Mouse (Mus musculus): ENCODE results near the gene Sp3. TPM values are rescaled to one million over a fixed set of nuclear protein-coding genes. Genes with fewer than 3 reads are reported as not detected.
A peak's percentile ranks its signal among the peaks of the same experiment; 100 is the strongest.

The Sp3 gene
- total RNA-seq (2012; rRNA removed): 52.8 and 60.6 TPM in 2 replicates

GRCm38 (mm10) chr2:72980337-72981074 is at the start of gene Sp3:
Gene Sp3 (minus strand): TSS chr2:72980446.
- DNase-seq (ENCODE audit: low read depth, low spot score): peak; percentile 94
- in situ Hi-C loops (cut with MboI; ENCODE audit: low sequenced_read_pairs in 2 of 2, unreplicated experiment in 2 of 2): no loop called here
- H3K9ac ChIP-seq (ENCODE audit: insufficient read depth, low read depth, low read length, poor library complexity, severe bottlenecking): peak within 1 kb of the TSS; percentile 100
- H3K36me3 ChIP-seq (ENCODE audit: control insufficient read depth, insufficient read depth, low read length, poor library complexity, severe bottlenecking): no peaks in the 10 kb centered on the region
- no peaks in the 10 kb centered on the region for H3K9me3 ChIP-seq (ENCODE audit: control insufficient read depth, insufficient read depth, low read depth, low read length)
- TF ChIP-seq ZNF384 (IDR thresholded peaks at IDR 0.05; ENCODE audit: low read depth, low read length): peak; percentile 76
- TF ChIP-seq CHD2 (IDR thresholded peaks at IDR 0.05; ENCODE audit: low read depth, low read length): peak; percentile 84
- 0 out of 2 replicates have a peak, but pooled peaks have one; percentile 25 for TF ChIP-seq HCFC1 (IDR thresholded peaks at IDR 0.05; ENCODE audit: borderline replicate concordance, insufficient read depth, low read length)
- TF ChIP-seq MAFK (IDR thresholded peaks at IDR 0.05; ENCODE audit: insufficient read depth, low read depth, low read length): no peak
- no peak for TF ChIP-seq ZC3H11A (IDR thresholded peaks at IDR 0.05; ENCODE audit: borderline replicate concordance, low read depth, low read length)
- peaks cover 8 to 14% of the 10 kb centered on the region in 2 experiments for H3K4me1 ChIP-seq (ENCODE audit: control insufficient read depth in 2 of 2, insufficient read depth in 2 of 2, low read length in 2 of 2, poor library complexity in 1 of 2)
- H3K27ac ChIP-seq (ENCODE audit: insufficient read depth, low read depth, low read length, poor library complexity, severe bottlenecking): peak within 1 kb of the TSS; percentile 100
- peak within 1 kb of the TSS; percentile 96 to 99 for H3K4me3 ChIP-seq (ENCODE audit: insufficient read depth in 1 of 2, low read depth in 1 of 2, low read length in 2 of 2, poor library complexity in 1 of 2, severe bottlenecking in 1 of 2)

GRCm38 (mm10) chr2:73029846-73030245 is 49.6 kb upstream of the Sp3 start:
- Histone ChIP-seq H3K36me3 (ENCODE audit: control insufficient read depth, insufficient read depth, low read length, poor library complexity, severe bottlenecking) (no peaks in the 10 kb centered on the region), H3K9ac (ENCODE audit: insufficient read depth, low read depth, low read length, poor library complexity, severe bottlenecking) (no peak overlapping the region), H3K9me3 (ENCODE audit: control insufficient read depth, insufficient read depth, low read depth, low read length) (no peaks in the 10 kb centered on the region), H3K27ac (ENCODE audit: insufficient read depth, low read depth, low read length, poor library complexity, severe bottlenecking) (no peak overlapping the region), H3K4me3 (ENCODE audit: insufficient read depth in 1 of 2, low read depth in 1 of 2, low read length in 2 of 2, poor library complexity in 1 of 2, severe bottlenecking in 1 of 2) (no peak overlapping the region), H3K4me1 (ENCODE audit: control insufficient read depth in 2 of 2, insufficient read depth in 2 of 2, low read length in 2 of 2, poor library complexity in 1 of 2) (no peaks in the 10 kb centered on the region; a peak in 1 of 4 replicates)
- DNase-seq (ENCODE audit: low read depth, low spot score): no peak
- no peak for TF ChIP-seq HCFC1 (IDR thresholded peaks at IDR 0.05; ENCODE audit: borderline replicate concordance, insufficient read depth, low read length)
- in situ Hi-C loops (cut with MboI; ENCODE audit: low sequenced_read_pairs in 2 of 2, unreplicated experiment in 2 of 2): no loop called here

DNA sequence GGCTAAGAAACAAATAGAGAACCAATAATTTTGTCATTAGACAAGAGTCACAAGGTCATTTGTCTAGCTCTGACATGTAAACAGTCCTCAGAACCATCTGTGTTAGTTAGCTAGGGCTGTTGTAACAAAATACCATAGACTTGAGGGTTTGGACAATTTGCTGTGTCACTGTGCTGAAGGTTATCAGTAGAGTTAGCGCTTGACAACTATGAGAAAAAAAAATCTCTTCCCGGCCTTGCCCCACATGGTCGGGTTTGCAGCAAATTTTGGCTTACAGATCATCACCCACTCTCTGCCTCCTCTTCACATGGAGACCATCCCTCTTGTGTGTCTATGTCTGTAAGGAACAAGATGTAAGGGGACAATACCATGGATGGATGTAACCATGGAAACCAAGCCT is 47.8 kb upstream of the Sp3 start:
- no peaks in the 10 kb centered on the region for H3K36me3 ChIP-seq (ENCODE audit: control insufficient read depth, insufficient read depth, low read length, poor library complexity, severe bottlenecking)
- in situ Hi-C loops (cut with MboI; ENCODE audit: low sequenced_read_pairs in 2 of 2, unreplicated experiment in 2 of 2): no loop called here
- H3K4me1 ChIP-seq (ENCODE audit: control insufficient read depth in 2 of 2, insufficient read depth in 2 of 2, low read length in 2 of 2, poor library complexity in 1 of 2): peaks cover 1 to 4% of the 10 kb centered on the region in 2 experiments; a peak in 3 of 4 replicates
- H3K27ac ChIP-seq (ENCODE audit: insufficient read depth, low read depth, low read length, poor library complexity, severe bottlenecking): no peak overlapping the region
- H3K9me3 ChIP-seq (ENCODE audit: control insufficient read depth, insufficient read depth, low read depth, low read length): no peaks in the 10 kb centered on the region
- DNase-seq (ENCODE audit: low read depth, low spot score): no peak
- H3K4me3 ChIP-seq (ENCODE audit: insufficient read depth in 1 of 2, low read depth in 1 of 2, low read length in 2 of 2, poor library complexity in 1 of 2, severe bottlenecking in 1 of 2): no peak overlapping the region
- no peak overlapping the region for H3K9ac ChIP-seq (ENCODE audit: insufficient read depth, low read depth, low read length, poor library complexity, severe bottlenecking)
- TF ChIP-seq CHD2 (IDR thresholded peaks at IDR 0.05; ENCODE audit: low read depth, low read length) (no peak), MAFK (IDR thresholded peaks at IDR 0.05; ENCODE audit: insufficient read depth, low read depth, low read length) (no peak), ZNF384 (IDR thresholded peaks at IDR 0.05; ENCODE audit: low read depth, low read length) (no peak), ZC3H11A (IDR thresholded peaks at IDR 0.05; ENCODE audit: borderline replicate concordance, low read depth, low read length) (no peak), HCFC1 (IDR thresholded peaks at IDR 0.05; ENCODE audit: borderline replicate concordance, insufficient read depth, low read length) (no peak)

DNA sequence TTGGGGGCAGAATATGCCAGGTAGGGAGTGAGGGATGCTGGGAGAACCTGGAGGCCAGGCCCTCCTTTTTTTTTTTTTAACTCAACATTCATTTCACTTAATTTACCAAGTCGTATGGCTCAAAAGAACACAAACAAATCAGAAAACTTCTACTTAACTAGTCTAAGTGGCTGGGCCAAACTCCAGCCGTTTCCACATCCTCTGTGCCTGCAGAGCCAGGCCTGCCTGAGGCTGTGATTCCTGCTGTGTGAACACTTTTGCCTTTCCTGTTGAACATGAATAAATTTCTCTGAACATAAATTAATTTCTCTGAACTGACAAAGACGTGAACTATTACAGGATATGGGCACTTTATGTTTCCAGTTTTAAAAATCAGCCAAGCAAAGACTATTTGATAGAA is 46.9 kb upstream of the Sp3 start:
- no peak for DNase-seq (ENCODE audit: low read depth, low spot score)
- Histone ChIP-seq H3K4me3 (ENCODE audit: insufficient read depth in 1 of 2, low read depth in 1 of 2, low read length in 2 of 2, poor library complexity in 1 of 2, severe bottlenecking in 1 of 2) (no peak overlapping the region), H3K27ac (ENCODE audit: insufficient read depth, low read depth, low read length, poor library complexity, severe bottlenecking) (no peak overlapping the region), H3K9me3 (ENCODE audit: control insufficient read depth, insufficient read depth, low read depth, low read length) (no peaks in the 10 kb centered on the region), H3K9ac (ENCODE audit: insufficient read depth, low read depth, low read length, poor library complexity, severe bottlenecking) (no peak overlapping the region), H3K36me3 (ENCODE audit: control insufficient read depth, insufficient read depth, low read length, poor library complexity, severe bottlenecking) (no peaks in the 10 kb centered on the region), H3K4me1 (ENCODE audit: control insufficient read depth in 2 of 2, insufficient read depth in 2 of 2, low read length in 2 of 2, poor library complexity in 1 of 2) (peaks cover 2 to 4% of the 10 kb centered on the region in 2 experiments; a peak in 3 of 4 replicates)
- TF ChIP-seq MAFK (IDR thresholded peaks at IDR 0.05; ENCODE audit: insufficient read depth, low read depth, low read length) (no peak), HCFC1 (IDR thresholded peaks at IDR 0.05; ENCODE audit: borderline replicate concordance, insufficient read depth, low read length) (no peak), ZNF384 (IDR thresholded peaks at IDR 0.05; ENCODE audit: low read depth, low read length) (no peak), CHD2 (IDR thresholded peaks at IDR 0.05; ENCODE audit: low read depth, low read length) (no peak), ZC3H11A (IDR thresholded peaks at IDR 0.05; ENCODE audit: borderline replicate concordance, low read depth, low read length) (no peak)
- in situ Hi-C loops (cut with MboI; ENCODE audit: low sequenced_read_pairs in 2 of 2, unreplicated experiment in 2 of 2): no loop called here
